Mouse (Mus musculus): ENCODE data around the gene Heatr3. TPM values are rescaled to one million over a fixed set of nuclear protein-coding genes. Genes with fewer than 3 reads are reported as not detected.

Heatr3 gene
- 10 to 100 TPM; 26.6 to 29.8 TPM for total RNA-seq (2021)

DNA sequence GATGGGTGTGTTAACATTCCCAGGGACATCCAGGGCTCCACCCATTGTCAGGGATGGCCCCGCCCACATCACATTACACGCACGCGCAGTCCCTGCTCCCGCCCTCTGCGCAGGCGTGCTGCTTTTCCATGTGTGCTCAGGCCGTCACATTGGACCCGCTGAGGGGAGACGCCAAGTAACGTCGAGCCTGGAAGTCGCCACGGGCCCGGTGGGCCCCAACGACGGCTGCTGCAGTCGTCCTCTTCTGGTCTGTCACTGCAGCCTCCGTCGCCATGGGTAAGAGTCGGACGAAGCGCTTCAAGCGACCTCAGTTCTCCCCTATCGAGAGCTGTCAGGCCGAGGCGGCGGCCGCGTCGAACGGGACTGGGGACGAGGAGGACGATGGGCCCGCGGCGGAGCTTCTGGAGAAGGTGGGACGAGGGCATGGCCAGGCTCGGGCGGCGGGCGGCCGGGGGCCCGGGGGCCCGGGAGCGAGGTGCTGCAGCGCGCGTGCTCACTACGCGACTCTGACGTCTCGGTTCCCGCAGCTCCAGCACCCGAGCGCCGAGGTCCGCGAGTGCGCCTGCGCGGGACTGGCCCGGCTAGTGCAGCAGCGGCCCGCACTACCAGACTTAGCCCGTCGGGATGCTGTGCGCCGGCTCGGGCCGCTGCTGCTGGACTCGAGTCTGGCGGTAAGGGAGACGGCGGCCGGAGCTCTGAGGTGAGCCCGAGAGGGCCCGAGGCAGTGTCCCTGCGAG lies at the start of gene Heatr3:
Gene Heatr3 (plus strand): TSS at position 108 of the 737 bp plus-strand sequence.
- intact Hi-C loops (cut with DNase I) = no loop called here
- peak; percentile 93 to 95 for DNase-seq (ENCODE audit: low spot score in 2 of 2)

DNA sequence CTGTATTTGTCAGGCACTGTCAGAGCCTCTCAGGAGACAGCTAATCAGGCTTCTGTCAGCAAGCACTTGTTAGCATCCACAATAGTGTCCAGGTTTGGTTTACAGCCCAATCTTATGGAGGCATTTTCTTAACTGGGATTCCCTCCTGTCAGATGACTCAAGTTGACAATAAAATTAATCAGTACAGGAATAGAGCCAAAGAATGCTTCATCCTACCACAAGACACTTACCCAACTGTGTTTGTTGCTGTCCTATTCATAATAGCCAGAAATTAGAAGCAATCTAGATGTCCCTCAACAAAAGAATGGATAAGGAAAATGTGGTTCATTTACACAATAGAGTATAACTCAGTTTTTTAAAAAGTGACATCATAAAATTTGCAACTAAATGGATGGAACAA lies 49.6 kb upstream of the Heatr3 start:
- no peak for DNase-seq (ENCODE audit: low spot score in 2 of 2)
- intact Hi-C loops (cut with DNase I) = no loop called here

DNA sequence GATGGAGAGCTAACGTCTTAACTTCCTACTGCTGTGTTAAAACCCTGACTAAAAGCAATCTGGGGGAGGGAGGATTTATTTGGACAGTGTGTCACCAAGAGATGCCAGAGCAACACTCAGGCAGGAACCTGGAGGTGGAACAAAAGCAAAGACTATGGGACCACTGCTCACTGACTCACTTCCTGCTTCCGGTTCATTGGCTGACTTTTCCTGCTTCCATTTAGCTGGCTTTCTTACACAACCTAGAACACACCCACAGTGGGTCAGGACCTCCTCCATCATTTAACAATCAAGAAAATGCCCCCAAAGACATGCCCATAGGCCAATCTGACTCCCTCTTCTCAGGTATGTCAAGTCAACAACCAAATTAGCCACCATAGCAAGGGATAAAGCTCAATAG lies 46.0 kb upstream of the Heatr3 start:
- DNase-seq (ENCODE audit: low spot score in 2 of 2) = no peak

DNA sequence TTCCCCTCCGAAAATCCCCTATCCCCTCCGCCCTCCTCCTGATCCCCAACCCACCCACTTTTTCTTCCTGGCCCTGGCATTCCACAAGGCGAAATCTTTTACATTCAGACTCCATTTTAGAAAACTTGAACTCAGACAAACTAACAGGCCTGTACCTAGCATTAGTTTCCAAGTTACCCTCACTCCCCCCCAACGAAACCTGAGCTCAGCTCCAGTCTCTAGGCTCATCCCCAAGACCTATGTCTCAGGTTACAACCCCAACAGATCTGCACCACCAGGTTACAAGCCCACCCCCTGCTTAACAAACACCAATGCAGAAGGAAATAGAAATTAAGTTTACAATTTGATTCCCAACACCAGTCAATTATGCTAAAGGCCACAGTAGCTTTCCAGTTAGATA lies 44.3 kb upstream of the Heatr3 start:
- DNase-seq (ENCODE audit: low spot score in 2 of 2) = no peak
- intact Hi-C loops (cut with DNase I) = no loop called here

More for the DNA sequence above, 46.0 kb upstream of the Heatr3 start:
- intact Hi-C loops (cut with DNase I) = no loop called here

DNA sequence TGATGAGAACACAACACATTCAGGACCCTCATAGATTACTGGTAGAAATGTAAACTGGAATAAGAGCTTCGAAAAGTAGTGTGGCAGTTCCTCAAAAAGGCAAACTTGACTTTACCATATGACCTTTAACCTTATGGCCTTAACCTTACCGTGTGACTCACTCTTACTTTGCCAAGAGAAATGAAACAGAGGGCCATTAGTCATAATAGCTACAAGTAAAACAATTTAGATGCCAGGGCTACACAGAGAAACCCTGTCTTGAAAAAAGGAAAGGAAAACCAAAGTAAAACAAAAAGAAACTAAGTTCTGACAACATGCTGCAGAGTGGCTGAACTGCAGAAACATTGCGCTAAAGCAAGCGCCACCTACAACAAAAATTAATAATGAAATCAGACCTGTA lies 38.8 kb upstream of the Heatr3 start:
- intact Hi-C loops (cut with DNase I) = no loop called here
- no peak for DNase-seq (ENCODE audit: low spot score in 2 of 2)

DNA sequence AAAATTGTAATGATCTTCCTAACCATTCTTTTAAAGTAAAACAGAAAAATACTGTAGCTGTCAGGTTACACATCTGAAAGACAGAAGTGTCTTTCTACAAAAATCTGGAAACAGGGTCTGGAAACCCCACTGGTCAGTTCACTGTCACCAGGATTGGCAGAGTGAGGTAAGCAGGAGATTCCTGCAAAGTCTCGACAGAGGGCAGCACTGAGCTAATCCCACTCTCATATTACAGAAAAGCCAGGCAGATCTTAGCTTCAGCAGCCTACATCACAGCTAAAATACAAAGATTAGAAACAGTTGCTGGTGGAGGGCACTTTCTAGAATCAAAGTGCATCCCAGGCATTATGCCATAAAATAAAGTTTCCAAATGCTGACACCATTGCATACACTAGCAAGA lies 38.1 kb upstream of the Heatr3 start:
- no peak for DNase-seq (ENCODE audit: low spot score in 2 of 2)
- intact Hi-C loops (cut with DNase I) = no loop called here

DNA sequence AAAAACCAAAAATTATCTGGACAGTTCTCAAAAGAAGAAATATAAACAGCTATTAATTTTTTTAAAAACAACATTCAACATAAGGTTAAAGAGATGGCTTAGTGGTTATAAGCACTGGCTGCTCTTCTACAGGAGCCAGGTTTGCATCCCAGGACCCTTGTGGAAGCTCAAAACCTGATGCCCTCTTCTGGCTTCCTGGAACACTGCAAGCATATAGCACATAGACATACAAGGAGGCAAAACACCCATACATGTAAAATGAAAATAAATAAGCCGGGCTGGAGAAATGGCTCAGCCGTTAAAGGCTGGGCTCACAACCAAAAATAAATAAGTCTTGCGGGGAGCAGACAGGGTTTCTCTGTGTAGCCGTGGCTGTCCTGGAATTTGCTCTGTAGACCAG lies 28.4 kb upstream of the Heatr3 start:
- DNase-seq (ENCODE audit: low spot score in 2 of 2) = no peak
- intact Hi-C loops (cut with DNase I) = no loop called here

DNA sequence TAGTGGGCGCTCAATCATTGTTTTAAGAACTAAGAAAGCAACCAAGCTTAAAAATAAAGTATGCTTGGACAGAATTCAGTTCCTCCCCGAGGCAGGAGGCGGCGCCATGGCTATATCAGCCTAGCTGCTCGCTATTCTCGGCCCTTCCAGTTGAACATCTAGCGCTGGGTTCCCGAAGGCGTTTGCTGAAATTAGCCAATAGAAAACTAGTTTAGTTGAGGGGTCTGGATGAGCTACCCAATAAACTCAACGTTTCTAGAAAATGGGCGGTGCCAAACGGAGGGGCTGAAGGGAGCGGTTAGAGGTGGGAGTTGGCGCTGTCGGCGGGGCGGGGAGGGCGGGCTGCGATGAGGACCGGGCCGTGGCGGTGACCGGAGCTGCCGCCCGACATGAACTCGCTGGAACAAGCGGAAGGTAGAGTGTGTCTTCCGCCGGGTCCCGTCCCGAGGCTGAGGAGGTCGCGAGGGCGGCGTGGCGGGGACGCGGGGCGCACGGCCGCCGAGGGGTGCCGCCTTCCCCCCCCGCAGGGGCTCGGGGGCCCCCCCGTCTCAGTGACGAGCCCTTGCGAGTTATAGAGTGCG lies 19.1 kb upstream of the Heatr3 start, which contains the start of gene Cnep1r1:
Gene Cnep1r1 (plus strand): TSS at position 314 of the 581 bp plus-strand sequence.
- intact Hi-C loops (cut with DNase I) = no loop called here
- DNase-seq (ENCODE audit: low spot score in 2 of 2) = peak; percentile 89 to 93

DNA sequence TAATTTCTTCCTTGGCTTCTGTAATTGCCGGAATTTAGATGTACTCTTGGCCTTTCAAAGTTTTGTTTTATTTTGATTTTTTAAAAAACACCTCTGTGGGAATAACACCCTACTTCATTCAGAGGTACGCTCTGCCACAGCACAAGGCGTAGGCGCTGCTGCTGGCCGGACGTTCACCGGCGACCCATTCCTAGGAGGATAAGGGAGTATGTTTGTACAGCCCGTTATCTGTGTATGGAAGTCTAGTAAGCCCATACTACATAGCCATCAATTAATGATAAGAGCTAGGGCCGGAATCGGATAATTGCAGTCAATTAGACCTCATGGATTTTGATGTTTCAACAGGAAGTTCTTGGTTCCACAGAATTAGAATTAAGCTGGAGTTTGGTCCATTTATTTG lies 18.6 kb upstream of the Heatr3 start:
- intact Hi-C loops (cut with DNase I) = no loop called here
- DNase-seq (ENCODE audit: low spot score in 2 of 2) = no peak

DNA sequence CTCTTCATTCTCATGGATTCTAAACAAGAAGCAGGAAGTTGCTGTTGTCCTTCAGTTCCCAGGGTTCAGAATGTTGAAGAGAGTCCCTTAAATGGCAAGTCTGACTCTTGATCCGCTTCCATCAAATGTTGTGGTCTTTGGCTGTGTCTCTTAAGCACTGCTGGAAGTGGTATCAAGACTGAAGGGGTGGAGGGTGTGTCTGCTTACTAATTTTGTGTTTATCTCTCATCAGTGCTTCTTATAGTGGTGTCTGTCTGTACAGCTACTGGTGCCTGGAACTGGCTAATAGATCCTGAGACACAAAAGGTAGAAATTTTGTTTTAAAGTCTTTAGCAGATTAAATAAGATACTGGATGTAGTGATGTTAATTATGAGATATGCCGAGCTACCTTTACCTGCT lies 12.8 kb upstream of the Heatr3 start:
- intact Hi-C loops (cut with DNase I) = no loop called here
- DNase-seq (ENCODE audit: low spot score in 2 of 2) = no peak

DNA sequence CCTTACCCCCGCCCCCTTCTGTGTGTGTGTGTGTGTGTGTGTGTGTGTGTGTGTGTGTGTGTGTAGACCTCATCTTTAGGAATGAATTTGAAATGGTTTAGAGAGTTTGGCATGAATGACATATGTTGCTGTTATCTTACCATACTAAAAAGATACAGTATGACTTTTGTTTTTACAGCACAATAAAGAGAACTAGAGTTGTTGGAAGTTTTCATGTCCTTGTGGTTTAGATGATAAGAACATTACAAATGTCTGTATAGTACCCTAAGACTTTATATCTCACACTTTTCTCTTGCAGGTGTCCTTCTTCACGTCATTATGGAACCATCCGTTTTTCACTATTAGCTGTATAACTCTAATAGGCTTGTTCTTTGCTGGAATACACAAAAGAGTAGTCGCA lies 8.3 kb upstream of the Heatr3 start:
- no peak for DNase-seq (ENCODE audit: low spot score in 2 of 2)
- intact Hi-C loops (cut with DNase I) = no loop called here

DNA sequence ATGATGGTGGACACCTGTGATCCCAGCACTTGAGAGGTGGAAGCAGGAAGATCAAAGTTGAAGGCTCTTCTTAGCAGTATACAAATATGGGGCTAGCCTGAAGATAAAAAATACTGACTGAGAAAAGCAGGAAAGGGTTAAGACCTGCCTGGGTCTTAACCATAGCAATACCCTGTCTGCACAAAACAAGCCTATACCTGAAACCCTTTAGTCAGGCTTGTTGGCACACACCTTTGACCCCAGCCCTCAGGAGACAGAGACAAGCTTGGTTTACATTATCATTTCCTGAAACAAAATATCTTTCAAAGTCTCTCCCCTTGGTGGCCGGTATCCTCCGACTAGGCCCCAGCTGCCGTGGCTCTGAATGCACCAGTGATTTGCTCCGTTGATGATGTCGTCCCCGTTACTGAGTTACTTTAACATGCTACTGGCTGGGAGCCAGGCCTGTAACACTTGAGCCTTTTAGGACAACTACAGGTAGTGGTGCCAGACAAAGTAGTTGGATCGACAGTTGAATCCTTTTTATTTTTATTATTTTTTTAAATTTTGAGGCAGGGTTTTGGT lies 6.8 kb upstream of the Heatr3 start:
- no peak for DNase-seq (ENCODE audit: low spot score in 2 of 2)
- intact Hi-C loops (cut with DNase I) = no loop called here

DNA sequence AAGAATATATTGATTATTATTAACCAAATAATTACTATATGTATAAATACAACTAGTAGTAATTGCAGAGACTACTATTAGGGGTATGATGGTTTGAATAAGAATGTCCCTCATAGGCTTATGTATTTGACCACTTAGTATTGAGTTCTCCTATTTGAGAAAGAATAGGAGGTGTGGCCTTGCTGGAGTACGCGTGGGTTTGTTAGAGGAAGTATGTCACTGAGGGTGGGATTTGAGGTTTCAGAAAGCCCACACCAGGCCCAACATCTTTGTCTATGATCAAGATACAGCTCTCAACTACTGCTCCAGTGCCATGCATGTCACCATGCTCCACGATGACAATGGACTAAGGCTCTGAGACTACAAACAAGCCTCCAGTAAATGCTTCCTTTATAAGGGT lies 1.6 kb downstream of the Heatr3 start:
- intact Hi-C loops (cut with DNase I) = no loop called here
- no peak for DNase-seq (ENCODE audit: low spot score in 2 of 2)

DNA sequence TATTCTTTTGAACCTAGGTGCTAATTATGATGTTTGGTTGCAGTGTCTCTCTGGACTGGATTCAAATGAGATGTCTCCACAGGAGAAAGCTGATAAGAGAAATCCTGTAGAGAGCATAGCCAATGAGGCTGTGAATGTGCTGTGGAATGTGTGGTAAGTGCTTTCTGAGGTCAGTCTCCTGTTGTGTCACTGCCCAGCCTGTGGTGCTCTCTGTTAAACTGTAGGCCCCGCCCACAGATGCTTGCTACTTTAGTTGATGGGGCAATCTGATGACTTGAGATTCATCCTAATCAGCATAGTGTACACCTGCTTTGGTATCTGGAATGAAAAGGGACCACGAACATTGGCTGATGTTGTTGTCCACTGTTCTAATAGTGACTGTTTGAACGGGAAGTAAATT lies 4.0 kb downstream of the Heatr3 start:
- DNase-seq (ENCODE audit: low spot score in 2 of 2) = no peak
- intact Hi-C loops (cut with DNase I) = no loop called here

DNA sequence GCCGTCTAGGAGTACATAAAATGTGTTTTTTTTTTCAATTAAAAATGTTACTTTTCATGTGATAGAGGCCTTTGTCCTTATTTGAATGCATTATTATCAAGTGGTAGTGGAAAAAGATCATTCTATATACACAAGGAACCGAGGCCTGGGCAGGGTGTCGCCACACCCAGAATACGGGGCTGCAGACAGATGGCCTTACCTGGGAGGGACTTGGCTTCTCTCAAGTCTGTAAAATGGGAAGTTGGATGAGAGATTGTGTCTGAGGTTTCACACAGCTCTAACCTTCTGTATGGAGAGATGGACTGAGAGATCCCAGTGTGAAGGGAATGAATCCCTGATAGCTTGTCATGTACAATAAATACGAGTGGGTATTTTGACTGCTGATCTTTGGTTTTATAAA lies 6.4 kb downstream of the Heatr3 start:
- intact Hi-C loops (cut with DNase I) = no loop called here
- DNase-seq (ENCODE audit: low spot score in 2 of 2) = no peak

DNA sequence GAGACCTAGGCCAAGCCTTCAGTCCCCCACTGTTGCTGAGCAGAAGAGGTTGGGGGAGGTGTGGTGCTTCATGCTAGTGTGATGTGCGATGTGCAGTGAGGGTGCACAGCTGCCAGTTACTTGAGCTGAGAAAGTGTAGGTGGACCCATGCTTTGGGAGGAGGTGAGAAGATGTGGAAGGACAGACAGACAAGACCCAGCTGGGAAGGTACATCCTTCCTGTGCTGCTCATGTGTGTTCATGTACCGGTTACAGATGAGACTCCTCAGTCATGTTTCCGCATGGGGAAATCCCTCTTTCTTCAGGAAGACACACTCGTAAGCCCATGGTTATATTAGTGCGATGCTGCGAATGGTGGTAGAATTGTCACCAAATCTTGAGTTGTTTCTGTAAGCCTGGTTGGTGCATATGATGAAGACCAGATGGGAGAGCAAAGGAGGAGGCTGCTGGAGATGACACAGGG lies 13.3 kb downstream of the Heatr3 start:
- peak; percentile 50 to 59 for DNase-seq (ENCODE audit: low spot score in 2 of 2)
- intact Hi-C loops (cut with DNase I) = no loop called here

DNA sequence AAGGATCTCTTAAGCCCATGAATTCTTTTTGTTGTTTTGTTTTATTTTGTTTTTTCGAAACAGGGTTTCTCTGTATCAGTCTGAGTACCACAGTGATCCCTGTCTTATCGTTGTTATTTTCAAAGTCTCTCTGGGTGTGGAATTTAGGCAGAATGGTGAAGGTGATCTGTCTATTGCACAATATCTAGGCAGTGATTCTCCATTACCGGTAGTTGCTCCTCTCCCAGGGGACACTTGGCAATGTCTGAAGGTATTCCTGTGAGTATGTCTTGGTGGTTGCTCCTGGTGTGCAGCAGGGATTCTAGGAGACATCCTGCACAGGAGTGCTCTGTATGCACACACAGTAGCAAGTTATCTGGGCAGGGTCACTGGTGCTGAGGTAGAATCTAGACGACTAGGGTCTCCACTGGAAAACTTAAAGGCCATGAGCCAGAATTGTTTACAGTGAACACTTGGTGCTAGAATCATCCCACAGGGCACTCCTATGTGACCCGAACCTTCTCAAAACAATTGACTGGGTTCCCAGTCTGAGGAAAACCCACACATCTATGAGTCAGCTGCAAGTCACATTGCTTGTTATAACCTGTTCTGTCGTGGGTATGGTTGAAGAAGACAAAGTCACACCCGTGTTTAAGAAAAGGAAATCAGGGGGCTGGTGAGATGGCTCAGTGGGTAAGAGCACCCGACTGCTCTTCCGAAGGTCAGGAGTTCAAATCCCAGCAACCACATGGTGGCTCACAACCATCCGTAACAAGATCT lies 22.8 kb downstream of the Heatr3 start:
- DNase-seq (ENCODE audit: low spot score in 2 of 2) = peak in 1 of 2 experiments; percentile 20
- intact Hi-C loops (cut with DNase I) = no loop called here

DNA sequence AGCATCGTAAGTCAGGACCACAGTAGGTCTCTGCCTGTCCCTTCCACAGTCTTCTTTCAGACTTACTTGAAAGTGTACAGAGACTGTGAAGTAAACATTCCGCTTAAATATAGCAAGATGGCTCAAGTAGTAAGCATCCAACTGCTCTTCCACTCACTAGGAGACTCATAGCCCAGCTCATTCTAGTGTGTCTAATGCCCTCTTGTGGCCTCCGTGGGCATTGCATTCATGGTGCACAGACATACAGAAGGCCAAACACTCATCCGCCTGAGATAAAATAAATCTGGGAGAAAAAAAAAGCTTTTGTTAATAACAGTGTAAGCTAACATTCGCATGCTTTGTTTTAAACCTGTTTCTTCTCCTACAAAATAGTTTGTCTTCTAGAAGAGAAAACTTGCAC lies 23.8 kb downstream of the Heatr3 start:
- intact Hi-C loops (cut with DNase I) = no loop called here
- DNase-seq (ENCODE audit: low spot score in 2 of 2) = peak; percentile 36 to 49

DNA sequence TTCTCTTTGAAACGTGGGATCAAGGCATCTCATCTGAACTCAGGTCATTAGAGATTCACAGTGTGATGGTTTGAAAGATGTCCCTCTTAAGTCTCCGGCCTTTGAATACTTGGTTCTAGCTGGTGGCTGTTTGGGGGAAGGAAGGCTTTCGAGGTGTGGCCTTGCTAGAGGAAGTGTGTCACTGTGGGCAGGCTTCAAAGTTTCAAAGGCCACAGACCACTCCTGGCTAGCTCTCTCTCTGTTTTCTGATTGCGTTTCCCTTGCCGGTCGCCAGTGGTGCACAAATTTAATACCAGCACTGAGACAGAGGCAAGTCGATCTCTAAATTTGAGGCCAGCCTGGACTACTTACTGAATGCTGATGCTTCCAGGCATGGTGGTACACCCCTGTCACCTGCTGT lies 37.6 kb downstream of the Heatr3 start:
- intact Hi-C loops (cut with DNase I) = no loop called here
- no peak for DNase-seq (ENCODE audit: low spot score in 2 of 2)

DNA sequence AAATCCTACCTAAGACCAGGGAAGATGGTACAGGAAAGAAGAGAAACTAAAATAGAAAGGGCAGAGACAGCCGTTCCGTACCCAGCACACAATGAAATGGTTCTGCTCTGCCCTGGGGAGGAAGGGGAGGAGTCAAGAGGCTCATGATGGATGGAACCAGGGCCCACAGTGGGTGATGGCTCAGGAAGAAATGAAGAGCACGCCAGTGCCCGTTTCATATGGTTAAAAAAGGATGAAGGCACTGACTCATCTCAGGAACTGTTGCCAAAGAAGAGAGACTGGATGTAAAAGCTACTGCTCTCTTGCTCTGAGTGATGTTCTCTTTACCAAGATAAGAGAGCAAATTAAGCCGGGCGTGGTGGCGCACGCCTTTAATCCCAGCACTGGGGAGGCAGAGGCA lies 39.6 kb downstream of the Heatr3 start:
- no peak for DNase-seq (ENCODE audit: low spot score in 2 of 2)

More for the DNA sequence above, 39.6 kb downstream of the Heatr3 start:
- intact Hi-C loops (cut with DNase I) = no loop called here
